Mouse (Mus musculus): ENCODE results near the gene Zfp990. TPM values are rescaled to one million over a fixed set of nuclear protein-coding genes. Genes with fewer than 3 reads are reported as not detected.
"Not testable (repeated sequence)": the region's sequence is repeated elsewhere in the genome, so short reads cannot be mapped to it uniquely, and the experiment has no call there.

Gene Zfp990
- polyA plus RNA-seq, 1 experiment: 0.06 TPM

DNA sequence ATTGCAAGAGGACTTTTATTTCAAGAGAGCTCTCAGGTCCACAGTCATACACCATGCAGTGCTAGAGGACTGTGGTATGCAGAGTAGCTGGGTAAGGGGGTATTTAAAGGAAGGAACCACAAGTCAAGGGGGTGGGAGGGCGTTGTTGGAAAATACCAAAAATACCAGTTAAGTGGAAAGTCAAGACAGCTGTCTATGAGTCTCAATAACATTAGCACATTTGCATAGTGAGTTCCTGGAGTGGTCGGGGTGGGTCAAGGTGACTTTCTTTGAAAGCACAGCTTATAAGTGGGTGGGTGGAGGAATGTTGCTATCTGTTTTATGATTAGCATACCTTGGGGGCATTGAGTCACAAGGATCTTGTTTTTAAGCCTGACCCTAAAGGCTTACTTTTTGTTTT lies 75.5 kb downstream of the Zfp990 start:
- not testable (repeated sequence) for H3K36me3 ChIP-seq (ENCODE audit: control insufficient read depth, insufficient read depth, low read length); H3K4me1 ChIP-seq (ENCODE audit: control insufficient read depth, insufficient read depth, low read length); H3K27me3 ChIP-seq (replicated peaks; ENCODE audit: control insufficient read depth, insufficient read depth, low read length); H3K27ac ChIP-seq (ENCODE audit: insufficient read depth, low read depth, low read length); H3K4me3 ChIP-seq (ENCODE audit: insufficient read depth, low read depth, low read length); DNase-seq
- 63% methylated on average over 2 of the region's 2 CpGs for WGBS

Other genes starting within 250 kb of the Zfp990 start
- gene Tnfrsf8, start 195.6 kb upstream of the Zfp990 start, polyA plus RNA-seq (2012; rRNA removed): 0.03 and 0.11 TPM in 2 replicates
- gene Gm13212, start 74.4 kb downstream of the Zfp990 start, polyA plus RNA-seq (2012; rRNA removed): 0.11 TPM in 1 of 2 replicates, not detected in the other
- gene Zfp980, start 159.9 kb downstream of the Zfp990 start, polyA plus RNA-seq (2012; rRNA removed): 0.04 TPM in 1 of 2 replicates, not detected in the other

Measured in kidney, adult 2 months (tissue).